Mouse (Mus musculus): ENCODE data around the gene Ppox.
"Not testable (repeated sequence)": the region's sequence is repeated elsewhere in the genome, so short reads cannot be mapped to it uniquely, and the experiment has no call there.

Gene Ppox

DNA sequence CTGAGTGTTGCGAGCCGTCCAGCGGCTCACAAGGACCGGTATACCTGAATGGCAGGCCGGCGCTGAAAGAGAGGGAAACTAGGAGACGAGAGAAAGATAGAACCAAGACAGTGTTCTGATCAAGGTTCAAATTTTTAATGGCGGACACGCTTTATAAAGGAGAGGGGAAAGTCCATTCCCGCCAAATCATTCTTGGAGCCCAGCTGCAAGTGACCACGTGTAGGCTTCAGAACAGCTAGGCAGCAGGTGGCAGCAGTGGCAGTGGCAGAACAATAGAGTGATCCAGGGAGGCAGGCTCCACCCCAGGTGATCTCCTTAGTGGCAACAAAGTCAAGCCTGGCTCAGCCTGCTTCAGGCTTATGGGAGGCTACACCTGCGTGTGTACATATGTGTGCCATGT lies 39.0 kb downstream of the Ppox start:
- not testable (repeated sequence) for DNase-seq (ENCODE audit: low spot score in 2 of 2)

DNA sequence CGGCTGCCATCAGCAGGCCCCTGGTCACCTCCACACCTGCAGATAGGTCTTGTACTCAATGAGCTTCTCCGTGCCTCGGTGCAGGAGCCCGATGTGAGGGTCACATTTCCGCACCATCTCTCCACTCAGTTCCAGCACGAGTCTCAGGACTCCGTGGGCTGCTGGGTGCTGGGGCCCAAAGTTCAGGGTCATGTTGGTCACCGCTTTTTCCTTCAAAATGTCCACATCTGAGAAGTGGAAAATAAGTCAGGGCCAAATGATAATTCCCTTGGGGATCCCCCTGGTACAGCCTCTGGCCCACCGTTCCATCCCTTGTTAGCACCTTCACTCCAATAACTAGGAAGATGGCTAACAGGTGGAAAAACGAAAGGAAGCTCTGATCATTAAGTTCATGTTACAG lies 40.1 kb downstream of the Ppox start:
- DNase-seq (ENCODE audit: low spot score in 2 of 2): no peak

DNA sequence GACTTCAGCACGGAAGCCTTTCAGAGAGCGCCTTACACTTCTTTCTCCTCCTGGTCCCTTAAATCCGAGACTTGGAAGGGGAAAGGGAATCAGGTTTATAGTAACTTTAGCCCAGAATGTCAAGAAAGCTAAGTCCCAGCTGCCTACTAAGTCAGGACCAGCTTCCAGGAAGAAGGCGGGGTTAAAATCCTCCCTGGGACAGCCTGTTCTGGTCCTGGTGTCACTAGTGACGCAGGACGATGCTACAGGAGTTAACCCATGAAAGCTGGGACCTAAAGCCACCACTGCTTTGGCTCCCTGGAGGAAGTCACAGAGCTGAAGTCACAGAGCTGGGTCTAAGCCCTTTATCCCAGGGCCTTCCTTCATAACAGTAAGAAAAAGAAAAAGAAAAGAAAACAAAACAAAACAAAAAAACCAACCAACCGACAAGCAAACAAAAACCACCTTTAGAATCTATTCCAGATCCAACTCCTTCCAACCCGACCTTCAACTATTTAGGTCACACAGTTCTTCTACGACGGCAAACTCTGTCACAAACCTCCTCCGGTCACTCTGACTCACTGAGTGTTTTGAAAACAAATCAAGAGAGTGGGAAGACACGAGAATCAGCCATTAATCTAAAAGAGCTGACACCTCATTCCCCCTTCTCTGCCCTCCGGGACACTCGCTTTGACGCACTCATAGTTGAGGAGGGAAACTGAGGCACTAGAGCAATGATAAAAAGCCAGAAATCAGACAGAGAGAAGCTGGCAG lies 40.8 kb downstream of the Ppox start:
- DNase-seq (ENCODE audit: low spot score in 2 of 2): no peak

DNA sequence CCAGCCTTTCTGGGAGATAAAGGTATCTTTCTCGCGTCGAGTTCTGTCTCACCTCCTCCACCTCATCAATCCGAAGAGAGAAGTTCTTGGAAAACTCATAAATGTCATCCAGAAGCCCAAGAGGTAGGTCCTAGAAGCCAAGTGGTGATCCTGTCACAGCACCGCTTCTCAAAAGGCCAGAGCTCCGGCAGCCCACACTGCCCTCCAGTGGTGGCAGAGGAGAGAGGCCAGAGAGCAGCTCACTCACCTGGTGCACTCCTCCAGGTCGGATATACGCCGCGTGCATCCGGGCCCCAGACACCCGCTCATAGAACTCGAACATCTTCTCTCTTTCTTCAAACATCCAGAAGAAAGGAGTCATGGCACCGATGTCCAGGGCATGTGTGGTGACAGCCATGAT lies 42.5 kb downstream of the Ppox start:
- DNase-seq (ENCODE audit: low spot score in 2 of 2): peak in 1 of 2 experiments; percentile 49

DNA sequence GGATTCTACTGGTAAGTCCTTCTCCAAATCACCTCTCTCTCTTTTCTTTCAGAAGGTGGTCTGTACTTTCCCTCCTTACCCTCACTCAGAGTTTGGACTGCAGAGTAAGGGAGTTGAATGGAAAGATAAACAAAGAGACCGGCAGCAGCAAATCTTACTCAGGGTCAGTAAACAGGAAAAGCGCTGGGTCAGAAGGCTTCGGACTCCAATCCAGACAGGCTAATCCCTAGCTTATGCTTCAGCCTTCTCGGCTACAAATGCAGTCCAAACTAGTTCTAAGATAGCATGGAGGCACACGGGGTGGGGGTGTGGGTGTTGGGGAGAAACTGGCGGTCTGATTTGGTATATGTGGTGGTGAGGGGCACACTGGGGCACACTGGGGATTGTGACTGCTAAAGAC lies 43.5 kb downstream of the Ppox start:
- no peak for DNase-seq (ENCODE audit: low spot score in 2 of 2)

DNA sequence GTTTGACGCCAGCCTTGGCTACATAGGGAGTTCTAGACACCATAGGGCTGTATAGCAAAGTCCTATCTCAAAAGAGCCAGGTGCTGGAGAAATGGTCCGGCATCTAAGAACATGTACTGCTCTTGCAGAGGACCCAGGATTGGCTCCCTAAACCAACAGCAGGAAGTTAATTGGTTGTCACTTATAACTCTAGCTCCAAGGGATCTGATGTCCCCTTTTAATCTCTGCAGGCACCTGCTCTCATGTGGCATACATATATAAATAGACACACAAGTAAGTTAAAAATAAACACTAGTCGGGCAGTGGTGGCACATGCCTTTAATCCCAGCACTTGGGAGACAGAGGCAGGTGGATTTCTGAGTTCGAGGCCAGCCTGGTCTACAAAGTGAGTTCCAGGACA lies 45.2 kb downstream of the Ppox start:
- DNase-seq (ENCODE audit: low spot score in 2 of 2): no peak

GRCm38 (mm10) chr1:171234538-171234937 lies 46.4 kb downstream of the Ppox start:
- no peak for DNase-seq (ENCODE audit: low spot score in 2 of 2)

DNA sequence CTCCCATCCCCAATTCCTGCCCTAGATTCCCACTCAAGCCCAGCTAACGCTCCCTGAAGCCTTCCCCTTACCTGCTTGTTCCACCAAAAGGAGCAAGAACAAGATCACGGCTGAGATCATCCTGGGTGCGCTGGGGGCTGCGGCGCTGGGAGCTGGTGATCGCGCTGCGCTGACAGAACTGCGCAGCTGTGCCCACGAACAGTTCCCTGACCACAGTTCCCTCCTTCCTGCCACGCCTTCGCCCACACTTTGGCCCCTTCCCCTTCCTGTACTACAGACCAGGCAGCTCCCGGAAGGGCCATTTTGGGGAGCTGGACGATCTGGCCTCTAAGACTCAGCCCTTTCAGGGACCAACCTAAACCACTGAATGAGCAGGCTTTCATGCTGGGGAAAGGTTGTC lies 46.9 kb downstream of the Ppox start, which contains the start of gene Fcer1g:
Gene Fcer1g (minus strand): TSS at position 240 of the 400 bp plus-strand sequence.
- no peak for DNase-seq (ENCODE audit: low spot score in 2 of 2)

DNA sequence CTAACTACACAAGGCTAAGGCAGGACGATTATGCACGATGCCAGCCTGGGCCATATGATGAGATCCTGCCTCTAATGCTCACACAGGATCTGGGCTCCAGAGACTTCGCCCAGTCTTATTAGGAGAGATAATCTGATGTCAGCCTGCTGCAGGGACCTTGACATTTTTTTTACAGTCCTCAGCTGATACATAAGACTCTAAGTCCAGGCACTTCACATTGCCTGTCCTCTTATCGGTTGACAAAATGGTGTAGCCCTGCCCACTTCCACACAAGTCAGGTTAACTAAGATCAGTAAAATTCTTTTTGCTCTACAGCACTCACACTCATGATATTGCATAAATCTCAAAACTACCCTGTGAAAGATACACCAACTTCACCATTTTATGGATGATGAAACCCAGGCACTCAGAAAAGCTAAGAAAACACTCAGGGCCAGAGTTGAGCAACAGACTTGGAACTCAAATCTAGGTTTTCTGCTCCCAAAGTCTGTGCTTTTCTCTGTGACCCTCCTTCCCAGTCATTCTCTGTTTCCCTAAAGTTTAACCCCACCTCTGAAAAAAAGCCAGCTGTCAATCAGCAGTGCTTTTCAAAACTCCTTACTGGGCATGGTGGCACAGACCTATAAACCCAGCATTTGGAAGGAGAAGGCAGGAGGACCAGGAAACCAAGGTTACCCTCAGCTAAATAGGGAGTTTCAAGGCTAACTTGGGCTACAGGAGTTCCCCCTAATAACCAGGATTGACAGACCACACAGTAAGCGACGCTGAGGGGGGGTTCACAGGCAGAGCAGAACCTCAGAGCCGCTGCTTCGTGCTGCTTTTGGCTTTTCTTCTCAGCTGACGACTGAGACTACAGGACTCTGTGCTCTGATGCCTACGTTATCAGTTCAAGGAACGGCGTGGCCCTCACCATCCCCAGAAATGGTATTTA lies 47.9 kb downstream of the Ppox start:
- no peak for DNase-seq (ENCODE audit: low spot score in 2 of 2)

DNA sequence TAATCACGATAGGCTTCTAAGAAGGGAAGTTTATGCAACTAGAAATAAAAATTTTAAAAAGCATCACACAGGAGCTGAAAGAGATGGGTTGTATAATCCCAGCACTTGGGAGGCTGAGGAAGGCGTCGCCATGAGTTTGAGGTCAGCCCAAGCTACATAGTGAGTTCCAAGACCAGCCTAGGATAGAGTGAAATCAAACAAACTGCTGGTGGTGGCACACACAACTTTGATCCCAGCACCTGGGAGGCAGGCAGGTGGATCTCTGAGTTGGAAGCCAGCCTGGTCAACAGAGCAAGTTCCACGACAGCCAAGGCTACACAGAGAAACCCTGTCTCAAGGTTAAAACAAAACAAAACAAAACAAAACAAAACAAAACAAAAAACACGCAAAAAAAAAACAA lies 48.6 kb downstream of the Ppox start:
- DNase-seq (ENCODE audit: low spot score in 2 of 2): no peak

DNA sequence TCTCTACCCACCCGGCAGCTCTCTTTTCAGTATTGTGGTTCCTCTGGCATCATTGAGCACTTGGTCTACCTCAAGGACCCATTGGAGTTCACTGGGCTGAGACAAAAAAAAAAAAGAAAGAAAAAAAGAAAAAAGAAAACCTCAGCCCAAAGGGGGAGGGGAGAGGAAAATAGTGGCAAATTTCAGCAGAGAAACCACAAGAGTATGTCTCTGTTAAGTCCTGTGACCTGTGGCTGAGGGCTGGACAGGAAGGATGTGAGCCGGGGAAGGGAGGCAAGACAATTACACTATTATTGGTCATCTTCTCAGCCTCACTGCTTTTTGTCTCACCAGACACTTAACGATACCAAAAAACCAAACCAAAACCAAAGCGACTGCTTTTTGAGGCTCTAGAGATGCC lies 49.1 kb downstream of the Ppox start:
- DNase-seq (ENCODE audit: low spot score in 2 of 2): no peak

- DNase-seq (ENCODE audit: low spot score in 2 of 2): no peak
Measured at GRCm38 (mm10) chr1:171230215-171230614, 50.8 kb downstream of the Ppox start.

DNA sequence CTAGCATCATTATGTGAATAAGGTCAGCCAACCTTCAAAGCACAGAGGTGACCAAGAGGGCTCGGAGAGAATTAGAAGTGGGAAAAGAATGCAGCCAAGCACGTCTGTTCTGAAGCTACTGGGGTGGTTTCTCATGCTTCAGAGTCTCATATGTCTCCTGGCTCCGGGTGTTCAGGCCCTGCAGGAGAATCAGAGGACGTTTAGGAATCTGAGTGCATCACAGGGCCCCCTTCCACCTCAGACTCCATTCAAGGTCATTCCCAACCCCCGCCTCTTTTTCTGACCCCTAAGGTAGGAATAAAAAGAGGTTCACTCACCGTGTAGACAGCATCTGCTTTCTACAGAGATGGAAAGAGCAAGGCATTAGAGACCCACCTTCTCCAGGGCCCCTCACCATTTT lies 51.2 kb downstream of the Ppox start:
- DNase-seq (ENCODE audit: low spot score in 2 of 2): no peak

DNA sequence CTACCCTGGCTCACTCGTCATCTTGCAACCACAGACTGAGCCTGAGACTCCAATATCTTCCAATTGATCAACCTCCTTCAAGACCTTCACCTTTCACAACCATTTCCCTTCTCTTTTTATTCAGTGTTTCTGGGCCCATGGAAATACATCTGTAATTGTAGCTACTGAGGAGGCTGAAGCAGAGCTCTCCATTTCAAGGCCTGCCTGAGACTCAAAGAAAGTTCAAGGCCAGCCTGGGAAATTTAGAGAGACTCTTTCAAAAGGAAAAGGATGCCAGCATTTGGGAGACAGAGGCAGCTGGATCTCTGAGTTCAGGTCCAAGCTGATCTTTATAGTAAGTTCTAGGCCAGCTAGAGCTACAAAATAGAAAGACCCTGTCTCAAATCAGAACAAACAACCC lies 53.1 kb downstream of the Ppox start:
- no peak for DNase-seq (ENCODE audit: low spot score in 2 of 2)

DNA sequence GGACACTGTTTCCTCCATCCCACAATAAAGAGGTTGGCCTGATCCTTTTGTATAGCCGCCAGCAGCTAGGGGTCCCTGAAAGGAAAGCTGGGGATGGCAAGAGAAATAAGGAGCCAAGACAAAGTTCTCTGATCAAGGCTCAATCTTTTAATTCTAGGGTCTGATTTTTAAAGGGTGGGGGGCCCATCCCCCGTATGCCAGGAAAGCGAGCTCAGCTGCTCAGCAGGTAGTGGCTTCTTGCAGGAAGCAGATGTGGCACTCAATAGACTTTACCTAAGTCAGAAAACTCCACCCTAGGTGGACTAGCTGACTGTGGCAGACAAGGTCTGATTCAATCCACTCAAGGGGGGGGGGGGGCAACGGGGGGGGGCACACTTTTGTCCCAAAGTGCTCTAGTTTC lies 54.2 kb downstream of the Ppox start:
- no peak for DNase-seq (ENCODE audit: low spot score in 2 of 2)

Measured in frontal cortex, postnatal 36 days (tissue).